Mouse (Mus musculus) R1 (cell line): ENCODE measurements around the gene Gm10837.

Experiments used
- DNase-seq: peaks from one replicate; pipeline ENCODE4 v3.0.0-alpha.2; 2018; ENCODE audit warnings: low read depth, low spot score

The Gm10837 gene

GRCm38 (mm10) chr14:122479461-122480109 is 10.8 kb upstream of the Gm10837 start:
- DNase-seq: no peak

GRCm38 (mm10) chr14:122480355-122480754 is 10.0 kb upstream of the Gm10837 start:
- no peak for DNase-seq

GRCm38 (mm10) chr14:122481181-122481580 is 9.2 kb upstream of the Gm10837 start:
- DNase-seq: no peak

- peak; percentile 59 for DNase-seq
Observed at GRCm38 (mm10) chr14:122482081-122483023, 8.0 kb upstream of the Gm10837 start.

GRCm38 (mm10) chr14:122483024-122483385 is 7.4 kb upstream of the Gm10837 start:
- DNase-seq: no peak

GRCm38 (mm10) chr14:122483556-122484421 is 6.6 kb upstream of the Gm10837 start:
- no peak for DNase-seq

- DNase-seq: no peak
Observed at GRCm38 (mm10) chr14:122484458-122484843, 5.9 kb upstream of the Gm10837 start.

GRCm38 (mm10) chr14:122484844-122485551 is 5.4 kb upstream of the Gm10837 start:
- no peak for DNase-seq

- no peak for DNase-seq
Observed at GRCm38 (mm10) chr14:122485635-122486181, 4.7 kb upstream of the Gm10837 start.

GRCm38 (mm10) chr14:122486611-122487010 is 3.8 kb upstream of the Gm10837 start:
- no peak for DNase-seq

- DNase-seq: no peak
Observed at GRCm38 (mm10) chr14:122487366-122487765, 3.0 kb upstream of the Gm10837 start.

- no peak for DNase-seq
Observed at GRCm38 (mm10) chr14:122489041-122489440, 1.3 kb upstream of the Gm10837 start.

- no peak for DNase-seq
Observed at GRCm38 (mm10) chr14:122489686-122490414, 536 bp upstream of the Gm10837 start.

GRCm38 (mm10) chr14:122491521-122491920 is 1.1 kb downstream of the Gm10837 start:
- DNase-seq: no peak

GRCm38 (mm10) chr14:122492015-122492414 is 1.6 kb downstream of the Gm10837 start:
- no peak for DNase-seq

- no peak for DNase-seq
Observed at GRCm38 (mm10) chr14:122509058-122509457, 18.7 kb downstream of the Gm10837 start.

- DNase-seq: no peak
Observed at GRCm38 (mm10) chr14:122511519-122511918, 21.1 kb downstream of the Gm10837 start.

- no peak for DNase-seq
Observed at GRCm38 (mm10) chr14:122513511-122514036, 23.2 kb downstream of the Gm10837 start.

GRCm38 (mm10) chr14:122528475-122528874 is 38.1 kb downstream of the Gm10837 start:
- peak; percentile 55 for DNase-seq
